Mouse (Mus musculus) midbrain, embryonic 13.5 days (tissue): ENCODE measurements at regions not wholly inside any gene's neighbourhood (a gene's known extent, or its start where the extent isn't known, plus 50 kb on each side); places are given as distances from the start of the nearest gene placed in this dataset.

Experiments used
- ATAC-seq: fragments of 200-750 bp; cut with Nextera tagmentation; 2 replicates; pipeline ENCODE4 v1.8.0; 2017; ENCODE audit warnings: mild to moderate bottlenecking, moderate TSS enrichment, moderate library complexity
- H3K27ac ChIP-seq: fragments of 300-500 bp; sonication (generic); 2 replicates; pipeline ENCODE4 v1.5.1; 2015; ENCODE audit warnings: inconsistent platforms, mild to moderate bottlenecking, moderate library complexity
- H3K27me3 ChIP-seq: fragments of 300-500 bp; sonication (generic); 2 replicates; pipeline ENCODE4 v1.6.1; 2015; ENCODE audit warnings: mild to moderate bottlenecking, inconsistent platforms
- H3K36me3 ChIP-seq: fragments of 300-500 bp; sonication (generic); 2 replicates; pipeline ENCODE4 v1.6.1; 2015; ENCODE audit warnings: mild to moderate bottlenecking, inconsistent platforms
- H3K4me1 ChIP-seq: fragments of 300-500 bp; sonication (generic); replicated peaks from 2 replicates; pipeline ENCODE4 v1.6.1; 2015; ENCODE audit warnings: inconsistent platforms
- H3K4me2 ChIP-seq: fragments of 300-500 bp; sonication (generic); replicated peaks from 2 replicates; pipeline ENCODE4 v1.6.1; 2015; ENCODE audit warnings: moderate library complexity, mild to moderate bottlenecking, inconsistent platforms
- H3K4me3 ChIP-seq: fragments of 300-500 bp; sonication (generic); replicated peaks from 2 replicates; pipeline ENCODE4 v1.5.1; 2015; ENCODE audit warnings: mild to moderate bottlenecking, inconsistent platforms
- H3K9ac ChIP-seq: fragments of 300-500 bp; sonication (generic); replicated peaks from 2 replicates; pipeline ENCODE4 v1.6.1; 2015; ENCODE audit warnings: mild to moderate bottlenecking, inconsistent platforms
- H3K9me3 ChIP-seq: fragments of 300-500 bp; sonication (generic); 2 replicates; pipeline ENCODE4 v1.6.1; 2016; ENCODE audit warnings: mild to moderate bottlenecking, inconsistent platforms
- WGBS: fragments of 180-500 bp; shearing (Covaris S2); methylation state at CpG from one replicate; pipeline ENCODE4 v1.1.7; 2015; 5-methylcytosine and 5-hydroxymethylcytosine counted together

DNA sequence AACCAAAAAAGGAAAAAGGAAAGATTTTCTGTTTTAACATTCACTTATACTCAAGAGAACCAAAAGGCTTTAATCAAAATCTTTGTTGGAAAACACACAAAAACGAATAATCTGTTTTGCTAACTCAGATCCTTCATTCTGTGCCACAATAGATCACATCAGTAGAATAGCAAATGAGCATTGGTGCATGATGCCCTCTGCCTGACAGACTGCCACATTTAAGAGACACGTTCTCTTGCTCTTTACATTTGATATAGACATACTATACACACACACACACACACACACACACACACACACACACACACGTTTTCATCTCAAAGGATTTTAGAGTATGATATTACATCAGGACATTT, 1260.5 kb downstream of the Pla2g4a start:
- H3K4me1 ChIP-seq: 0 out of 2 replicates have a peak, but pooled peaks cover 2% of the 10 kb centered on the region
- no peak overlapping the region for H3K4me3 ChIP-seq
- H3K27me3 ChIP-seq: no peaks in the 10 kb centered on the region
- H3K36me3 ChIP-seq: no peaks in the 10 kb centered on the region
- H3K9ac ChIP-seq: no peak overlapping the region
- no peak overlapping the region for H3K27ac ChIP-seq
- no peak for ATAC-seq
- 26% methylated on average over 3 of the region's 3 CpGs for WGBS
- no peak overlapping the region for H3K4me2 ChIP-seq
- H3K9me3 ChIP-seq: no peaks in the 10 kb centered on the region

DNA sequence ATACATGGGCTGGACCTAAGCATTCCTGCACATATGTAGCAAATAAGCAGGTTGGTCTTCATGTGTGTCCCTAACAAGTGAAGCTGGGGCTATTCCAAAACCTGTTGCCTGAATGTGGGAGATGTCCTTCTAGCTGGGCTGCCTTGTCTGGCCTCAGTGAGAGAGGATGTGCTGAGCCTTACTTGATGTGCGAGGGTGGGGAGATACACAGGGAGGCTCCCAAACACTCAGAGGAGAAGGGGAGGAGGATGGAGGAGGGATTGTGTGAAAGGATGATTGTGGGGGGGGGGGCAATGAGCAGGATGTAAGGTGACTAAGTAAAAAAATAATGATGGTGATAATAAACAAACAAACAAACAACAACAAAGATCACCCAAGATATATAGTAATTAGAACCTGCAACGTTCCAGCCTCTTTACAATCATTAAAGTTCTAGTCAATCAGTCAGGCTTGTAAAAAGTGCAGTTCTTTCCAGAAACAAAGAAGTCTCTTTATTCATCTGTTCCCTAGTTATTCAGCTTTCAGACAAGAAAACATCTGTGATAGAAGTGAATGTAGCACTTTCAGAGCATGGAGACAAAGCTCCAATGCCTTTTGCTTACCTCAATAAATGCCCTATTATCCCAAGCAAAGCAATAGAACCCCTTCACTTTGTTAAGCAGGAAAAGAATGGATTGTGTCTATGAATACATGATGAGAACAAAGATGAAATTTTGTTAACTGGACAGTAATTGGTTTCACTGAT, 1261.1 kb downstream of the Pla2g4a start:
- H3K27me3 ChIP-seq: no peaks in the 10 kb centered on the region
- H3K27ac ChIP-seq: no peak overlapping the region
- H3K9ac ChIP-seq: no peak overlapping the region
- WGBS: 40% methylated on average over 2 of the region's 2 CpGs
- no peaks in the 10 kb centered on the region for H3K9me3 ChIP-seq
- no peaks in the 10 kb centered on the region for H3K36me3 ChIP-seq
- H3K4me1 ChIP-seq: 0 out of 2 replicates have a peak, but pooled peaks cover 2% of the 10 kb centered on the region
- no peak overlapping the region for H3K4me2 ChIP-seq
- ATAC-seq: 0 out of 2 replicates have a peak, but pooled peaks have one; percentile 45
- H3K4me3 ChIP-seq: no peak overlapping the region

GRCm38 (mm10) chr1:148690085-148690484, 1271.0 kb downstream of the Pla2g4a start:
- Histone ChIP-seq H3K36me3 (no peaks in the 10 kb centered on the region), H3K9me3 (no peaks in the 10 kb centered on the region), H3K4me2 (no peak overlapping the region), H3K4me3 (no peak overlapping the region), H3K27me3 (no peaks in the 10 kb centered on the region), H3K4me1 (0 out of 2 replicates have a peak, but pooled peaks cover 8% of the 10 kb centered on the region), H3K27ac (peak overlapping the region; percentile 25; the same call in 1 of the 2 replicates), H3K9ac (no peak overlapping the region)
- ATAC-seq: peak; percentile 81
- WGBS: 22% methylated on average over 2 of the region's 2 CpGs

GRCm38 (mm10) chr1:148689618-148690017, 1271.5 kb downstream of the Pla2g4a start:
- ATAC-seq: peak; percentile 66
- no peaks in the 10 kb centered on the region for H3K27me3 ChIP-seq
- no peaks in the 10 kb centered on the region for H3K9me3 ChIP-seq
- H3K4me1 ChIP-seq: 0 out of 2 replicates have a peak, but pooled peaks cover 8% of the 10 kb centered on the region
- no peak overlapping the region for H3K4me3 ChIP-seq
- no peak overlapping the region for H3K4me2 ChIP-seq
- no peaks in the 10 kb centered on the region for H3K36me3 ChIP-seq
- H3K9ac ChIP-seq: no peak overlapping the region
- WGBS: 76% methylated on average over 4 of the region's 4 CpGs
- H3K27ac ChIP-seq: peak overlapping the region; percentile 25; the same call in 1 of the 2 replicates

- H3K9me3 ChIP-seq: no peaks in the 10 kb centered on the region
- no peak overlapping the region for H3K27ac ChIP-seq
- H3K4me3 ChIP-seq: no peak overlapping the region
- no peaks in the 10 kb centered on the region for H3K27me3 ChIP-seq
- H3K36me3 ChIP-seq: no peaks in the 10 kb centered on the region
- H3K9ac ChIP-seq: no peak overlapping the region
- H3K4me2 ChIP-seq: no peak overlapping the region
- no peaks in the 10 kb centered on the region for H3K4me1 ChIP-seq
- ATAC-seq: no peak
These were observed 1285.6 kb downstream of the Pla2g4a start for GRCm38 (mm10) chr1:148675516-148675915.

- Histone ChIP-seq H3K36me3 (no peaks in the 10 kb centered on the region), H3K9me3 (no peaks in the 10 kb centered on the region), H3K4me2 (no peak overlapping the region), H3K4me3 (no peak overlapping the region), H3K4me1 (no peaks in the 10 kb centered on the region), H3K9ac (no peak overlapping the region), H3K27me3 (no peaks in the 10 kb centered on the region), H3K27ac (no peak overlapping the region)
- 55% methylated on average over 4 of the region's 4 CpGs for WGBS
- no peak for ATAC-seq
These were observed 1296.7 kb downstream of the Pla2g4a start for GRCm38 (mm10) chr1:148664409-148664808.

- no peak for ATAC-seq
- H3K36me3 ChIP-seq: no peaks in the 10 kb centered on the region
- no peak overlapping the region for H3K9ac ChIP-seq
- no peak overlapping the region for H3K4me3 ChIP-seq
- H3K27me3 ChIP-seq: no peaks in the 10 kb centered on the region
- no peaks in the 10 kb centered on the region for H3K9me3 ChIP-seq
- H3K27ac ChIP-seq: no peak overlapping the region
- H3K4me1 ChIP-seq: no peaks in the 10 kb centered on the region
- WGBS: 95% methylated on average over 1 of the region's 1 CpGs
- no peak overlapping the region for H3K4me2 ChIP-seq
These were observed 1304.1 kb downstream of the Pla2g4a start for GRCm38 (mm10) chr1:148656990-148657389.
